Mouse (Mus musculus): ENCODE results near the gene Ciao2a.

GRCm38 (mm10) chr9:66144248-66144647, 17.8 kb downstream of the Ciao2a start:
- no peak for TF ChIP-seq POLR2A (IDR thresholded peaks at IDR 0.05; ENCODE audit: borderline replicate concordance, control insufficient read depth, low read depth, low read length)
- TF ChIP-seq CTCF (IDR thresholded peaks at IDR 0.05; ENCODE audit: control insufficient read depth, insufficient read depth, low read length): peak; percentile 61

Data from bone marrow, adult 2 months (tissue).